Mouse (Mus musculus): Measurements from ENCODE around the gene Dctn5. TPM values are rescaled to one million over a fixed set of nuclear protein-coding genes. Genes with fewer than 3 reads are reported as not detected.

Gene Dctn5
- polyA plus RNA-seq, 1 experiment = 53.3 TPM

- Histone ChIP-seq H3ac (ENCODE audit: control insufficient read depth, insufficient read length) (no peak overlapping the region), H3K4me3 (no peak overlapping the region), H3K36me3 (ENCODE audit: control insufficient read depth, insufficient read depth) (no peaks in the 10 kb centered on the region), H3K79me2 (ENCODE audit: control insufficient read depth, insufficient read depth) (no peaks in the 10 kb centered on the region), H3K27me3 (ENCODE audit: control insufficient read depth, insufficient read depth, insufficient read length) (peaks cover 2% of the 10 kb centered on the region), H3K4me2 (ENCODE audit: low read depth) (no peak overlapping the region)
- TF ChIP-seq MYOG (IDR thresholded peaks at IDR 0.05; ENCODE audit: control insufficient read depth in 1 of 3, insufficient read depth in 1 of 3, insufficient read length in 2 of 3, low read depth in 2 of 3) (no peak), MYOD1 (IDR thresholded peaks at IDR 0.05; ENCODE audit: control insufficient read depth in 1 of 3, insufficient read length in 2 of 3, low read depth in 2 of 3) (no peak), CEBPB (IDR thresholded peaks at IDR 0.05; ENCODE audit: insufficient read depth, poor library complexity, severe bottlenecking) (no peak), TCF12 (IDR thresholded peaks at IDR 0.05; ENCODE audit: insufficient read depth, poor library complexity, severe bottlenecking) (no peak), E2F4 (IDR thresholded peaks at IDR 0.05; ENCODE audit: insufficient read depth) (no peak), SRF (IDR thresholded peaks at IDR 0.05; ENCODE audit: control insufficient read depth, insufficient read length, low read depth) (no peak), POLR2A (IDR thresholded peaks at IDR 0.05; ENCODE audit: insufficient read length, low read depth) (no peak), MAX (IDR thresholded peaks at IDR 0.05; ENCODE audit: low read depth) (no peak)
Measured at GRCm38 (mm10) chr7:122189484-122189883, 56.6 kb downstream of the Dctn5 start.

GRCm38 (mm10) chr7:122191097-122191496 lies 58.3 kb downstream of the Dctn5 start:
- Histone ChIP-seq H3ac (ENCODE audit: control insufficient read depth, insufficient read length) (no peak overlapping the region), H3K4me2 (ENCODE audit: low read depth) (no peak overlapping the region), H3K36me3 (ENCODE audit: control insufficient read depth, insufficient read depth) (no peaks in the 10 kb centered on the region), H3K79me2 (ENCODE audit: control insufficient read depth, insufficient read depth) (no peaks in the 10 kb centered on the region), H3K27me3 (ENCODE audit: control insufficient read depth, insufficient read depth, insufficient read length) (no peaks in the 10 kb centered on the region), H3K4me3 (no peak overlapping the region)
- no peak for TF ChIP-seq MYOG (IDR thresholded peaks at IDR 0.05; ENCODE audit: control insufficient read depth in 1 of 3, insufficient read depth in 1 of 3, insufficient read length in 2 of 3, low read depth in 2 of 3)

GRCm38 (mm10) chr7:122193919-122194318 lies 61.1 kb downstream of the Dctn5 start:
- H3K4me3 ChIP-seq = no peak overlapping the region
- H3K27me3 ChIP-seq (ENCODE audit: control insufficient read depth, insufficient read depth, insufficient read length) = no peaks in the 10 kb centered on the region
- TF ChIP-seq REST (IDR thresholded peaks at IDR 0.05; ENCODE audit: insufficient read depth, insufficient read length) (no peak), TCF3 (IDR thresholded peaks at IDR 0.05; ENCODE audit: insufficient read length, low read depth) (no peak), MYOG (IDR thresholded peaks at IDR 0.05; ENCODE audit: control insufficient read depth in 1 of 3, insufficient read depth in 1 of 3, insufficient read length in 2 of 3, low read depth in 2 of 3) (no peak), POLR2A (IDR thresholded peaks at IDR 0.05; ENCODE audit: insufficient read length, low read depth) (no peak), USF1 (IDR thresholded peaks at IDR 0.05; ENCODE audit: low read depth) (no peak), TCF12 (IDR thresholded peaks at IDR 0.05; ENCODE audit: insufficient read depth, poor library complexity, severe bottlenecking) (no peak), E2F4 (IDR thresholded peaks at IDR 0.05; ENCODE audit: insufficient read depth) (no peak), CEBPB (IDR thresholded peaks at IDR 0.05; ENCODE audit: insufficient read depth, poor library complexity, severe bottlenecking) (no peak)
- H3ac ChIP-seq (ENCODE audit: control insufficient read depth, insufficient read length) = no peak overlapping the region
- H3K79me2 ChIP-seq (ENCODE audit: control insufficient read depth, insufficient read depth) = no peaks in the 10 kb centered on the region
- H3K4me2 ChIP-seq (ENCODE audit: low read depth) = no peak overlapping the region
- no peaks in the 10 kb centered on the region for H3K36me3 ChIP-seq (ENCODE audit: control insufficient read depth, insufficient read depth)

- no peaks in the 10 kb centered on the region for H3K27me3 ChIP-seq (ENCODE audit: control insufficient read depth, insufficient read depth, insufficient read length)
- TF ChIP-seq REST (IDR thresholded peaks at IDR 0.05; ENCODE audit: insufficient read depth, insufficient read length) (no peak), POLR2A (IDR thresholded peaks at IDR 0.05; ENCODE audit: insufficient read length, low read depth) (no peak), MAX (IDR thresholded peaks at IDR 0.05; ENCODE audit: low read depth) (no peak), MYOD1 (IDR thresholded peaks at IDR 0.05; ENCODE audit: control insufficient read depth in 1 of 3, insufficient read length in 2 of 3, low read depth in 2 of 3) (no peak)
- no peak overlapping the region for H3ac ChIP-seq (ENCODE audit: control insufficient read depth, insufficient read length)
- H3K36me3 ChIP-seq (ENCODE audit: control insufficient read depth, insufficient read depth) = no peaks in the 10 kb centered on the region
- no peak overlapping the region for H3K4me2 ChIP-seq (ENCODE audit: low read depth)
- no peak overlapping the region for H3K4me3 ChIP-seq
- no peaks in the 10 kb centered on the region for H3K79me2 ChIP-seq (ENCODE audit: control insufficient read depth, insufficient read depth)
Measured at GRCm38 (mm10) chr7:122196771-122197170, 63.9 kb downstream of the Dctn5 start.

- TF ChIP-seq E2F4 (IDR thresholded peaks at IDR 0.05; ENCODE audit: insufficient read depth) (no peak), MYOG (IDR thresholded peaks at IDR 0.05; ENCODE audit: control insufficient read depth in 1 of 3, insufficient read depth in 1 of 3, insufficient read length in 2 of 3, low read depth in 2 of 3) (no peak), SRF (IDR thresholded peaks at IDR 0.05; ENCODE audit: control insufficient read depth, insufficient read length, low read depth) (no peak), TCF12 (IDR thresholded peaks at IDR 0.05; ENCODE audit: insufficient read depth, poor library complexity, severe bottlenecking) (no peak), REST (IDR thresholded peaks at IDR 0.05; ENCODE audit: insufficient read depth, insufficient read length) (no peak), USF1 (IDR thresholded peaks at IDR 0.05; ENCODE audit: low read depth) (no peak), MAX (IDR thresholded peaks at IDR 0.05; ENCODE audit: low read depth) (no peak)
- H3K36me3 ChIP-seq (ENCODE audit: control insufficient read depth, insufficient read depth) = no peaks in the 10 kb centered on the region
Measured at GRCm38 (mm10) chr7:122197306-122197705, 64.5 kb downstream of the Dctn5 start.

More at GRCm38 (mm10) chr7:122197306-122197705, 64.5 kb downstream of the Dctn5 start:
- no peak overlapping the region for H3K4me3 ChIP-seq
- H3K27me3 ChIP-seq (ENCODE audit: control insufficient read depth, insufficient read depth, insufficient read length) = no peaks in the 10 kb centered on the region
- H3ac ChIP-seq (ENCODE audit: control insufficient read depth, insufficient read length) = no peak overlapping the region
- H3K4me2 ChIP-seq (ENCODE audit: low read depth) = no peak overlapping the region
- no peaks in the 10 kb centered on the region for H3K79me2 ChIP-seq (ENCODE audit: control insufficient read depth, insufficient read depth)

Other genes starting within 250 kb of the Dctn5 start
- gene Cog7, start 151.3 kb upstream of the Dctn5 start, polyA plus RNA-seq (2012; fragmentation: generic; extraction: Trizol) = 15.2 TPM
- 63.9 TPM for gene Gga2, start 111.8 kb upstream of the Dctn5 start, polyA plus RNA-seq (2012; fragmentation: generic; extraction: Trizol)
- 19.9 TPM for gene Ubfd1, start 65.9 kb upstream of the Dctn5 start, polyA plus RNA-seq (2012; fragmentation: generic; extraction: Trizol)
- 10.8 TPM for gene Ears2, start 65.8 kb upstream of the Dctn5 start, polyA plus RNA-seq (2012; fragmentation: generic; extraction: Trizol)
- 729 TPM for gene Ndufab1, start 31.2 kb upstream of the Dctn5 start, polyA plus RNA-seq (2012; fragmentation: generic; extraction: Trizol)
- 0.48 TPM for gene Palb2, start 56 bp upstream of the Dctn5 start, polyA plus RNA-seq (2012; fragmentation: generic; extraction: Trizol)
- gene Plk1, start 26.4 kb downstream of the Dctn5 start, polyA plus RNA-seq (2012; fragmentation: generic; extraction: Trizol) = 57.8 TPM
- gene Ern2, start 53.2 kb downstream of the Dctn5 start, polyA plus RNA-seq (2012; fragmentation: generic; extraction: Trizol) = not detected
- not detected for gene Chp2, start 86.5 kb downstream of the Dctn5 start, polyA plus RNA-seq (2012; fragmentation: generic; extraction: Trizol)
- gene Prkcb, start 155.7 kb downstream of the Dctn5 start, polyA plus RNA-seq (2012; fragmentation: generic; extraction: Trizol) = 2.2 TPM

Measured in myocyte (in vitro differentiated cells).